Mouse (Mus musculus) kidney, postnatal 10 days (tissue): ENCODE data around the gene Itm2a.

Source experiments
- DNase-seq: peaks from one replicate; pipeline ENCODE4 v3.0.0; 2021; ENCODE audit warnings: mixed read lengths

Gene Itm2a

GRCm38 (mm10) chrX:107402915-107403912 is at the start of gene Itm2a:
Gene Itm2a (minus strand): TSS chrX:107403376.
- DNase-seq: peak; percentile 38

- DNase-seq: no peak
Observed at GRCm38 (mm10) chrX:107435887-107436286, 32.7 kb upstream of the Itm2a start.

DNA sequence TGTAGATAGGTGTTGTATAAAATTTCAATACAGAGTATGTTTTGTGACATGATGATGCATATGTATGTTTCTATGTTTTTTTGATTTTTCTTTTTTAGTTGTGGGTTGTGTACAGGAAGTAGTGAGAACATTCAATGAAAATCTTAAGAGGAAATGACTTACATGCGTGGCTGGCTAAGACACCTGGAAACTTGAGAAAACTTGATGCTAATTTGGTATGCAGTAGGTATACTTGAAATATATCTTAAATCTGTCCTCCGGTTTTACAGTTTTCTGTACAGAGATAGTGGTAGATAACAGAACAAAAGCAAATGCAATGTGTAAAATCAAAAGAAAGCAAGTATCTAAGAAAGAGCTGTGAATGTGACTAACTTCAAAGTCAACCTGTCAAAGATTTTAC is 18.1 kb upstream of the Itm2a start:
- DNase-seq: no peak

- DNase-seq: no peak
Observed at GRCm38 (mm10) chrX:107417345-107417744, 14.2 kb upstream of the Itm2a start.

DNA sequence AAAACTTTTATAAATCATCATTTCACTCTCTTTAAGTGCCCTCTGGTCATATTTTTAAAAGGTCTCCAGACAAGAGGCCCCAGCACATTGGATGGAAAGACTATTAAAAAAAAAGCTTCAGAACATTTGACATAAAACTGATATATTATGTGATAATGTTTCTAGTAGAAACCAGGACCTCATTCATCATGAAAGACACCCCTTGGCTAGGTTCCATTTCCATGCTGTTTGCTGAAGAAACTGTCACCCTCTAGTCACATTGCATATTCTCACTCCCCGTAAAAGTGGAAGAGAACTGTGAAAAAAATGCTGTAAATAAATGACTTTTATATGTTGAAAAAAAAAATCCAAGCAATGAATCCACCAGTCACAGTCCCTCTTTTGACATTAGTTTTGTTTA is 12.8 kb upstream of the Itm2a start:
- DNase-seq: no peak

GRCm38 (mm10) chrX:107402481-107402880 is 695 bp downstream of the Itm2a start:
- peak; percentile 17 for DNase-seq

DNA sequence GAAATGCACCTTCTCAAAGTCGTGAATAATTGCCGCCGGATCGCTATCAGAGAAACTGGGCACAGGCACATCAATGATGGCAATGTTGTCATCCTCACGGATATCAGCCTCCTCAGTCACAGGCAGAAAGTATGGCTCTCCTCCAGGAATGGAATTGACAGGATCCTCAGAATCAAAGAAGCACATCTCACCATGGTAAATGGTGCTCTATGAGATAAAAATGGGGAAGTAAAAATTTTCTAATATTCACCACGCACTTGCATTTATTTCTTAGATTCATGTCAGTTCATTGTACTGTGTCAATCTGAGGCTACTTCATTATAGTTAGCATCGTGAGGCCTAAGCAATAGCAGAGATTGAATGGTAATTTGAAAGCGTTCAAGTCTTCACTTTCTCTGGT is 4.1 kb downstream of the Itm2a start:
- no peak for DNase-seq

- no peak for DNase-seq
Observed at GRCm38 (mm10) chrX:107393256-107393655, 9.9 kb downstream of the Itm2a start.

DNA sequence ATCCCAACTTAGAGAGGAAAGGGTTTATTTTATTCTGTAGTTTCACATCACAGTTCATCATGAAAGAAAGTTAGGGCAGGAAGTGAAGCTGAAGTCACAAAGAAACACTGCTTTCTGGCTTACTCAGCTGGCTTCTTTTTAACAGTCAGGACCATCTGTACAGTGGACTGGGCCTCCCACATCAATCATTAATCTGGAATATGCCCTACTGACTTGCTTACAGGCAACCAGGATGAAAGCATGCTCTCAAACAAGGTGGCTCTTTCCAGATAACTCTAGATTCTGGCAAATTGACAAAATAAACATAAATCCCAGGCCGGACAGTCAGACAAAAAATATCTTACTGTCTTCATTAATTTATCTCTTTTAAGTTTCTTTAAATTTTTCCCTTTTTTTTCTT is 27.8 kb downstream of the Itm2a start:
- DNase-seq: no peak
